Mouse (Mus musculus) kidney, embryonic 15.5 days (tissue): ENCODE measurements around the gene Sdk2. TPM values are rescaled to one million over a fixed set of nuclear protein-coding genes. Genes with fewer than 3 reads are reported as not detected.

Experiments used
- ATAC-seq: fragments of 200-750 bp; cut with Nextera tagmentation; replicated peaks from 2 replicates; pipeline ENCODE4 v1.8.0; 2017; ENCODE audit warnings: moderate TSS enrichment; ENCODE audit not compliant: low FRiP score
- H3K27ac ChIP-seq: fragments of 300-500 bp; sonication (generic); 2 replicates; pipeline ENCODE4 v1.5.1; 2015; ENCODE audit warnings: mild to moderate bottlenecking, inconsistent platforms
- H3K27me3 ChIP-seq: fragments of 300-500 bp; sonication (generic); 2 replicates; pipeline ENCODE4 v1.6.1; 2015; ENCODE audit warnings: inconsistent platforms
- H3K36me3 ChIP-seq: fragments of 300-500 bp; sonication (generic); 2 replicates; pipeline ENCODE4 v1.6.1; 2015; ENCODE audit warnings: inconsistent platforms
- H3K4me1 ChIP-seq: fragments of 300-500 bp; sonication (generic); 2 replicates; pipeline ENCODE4 v1.6.1; 2015; ENCODE audit warnings: inconsistent platforms
- H3K4me2 ChIP-seq: fragments of 300-500 bp; sonication (generic); 2 replicates; pipeline ENCODE4 v1.6.1; 2015; ENCODE audit warnings: moderate library complexity, mild to moderate bottlenecking, inconsistent platforms
- H3K4me3 ChIP-seq: fragments of 300-500 bp; sonication (generic); replicated peaks from 2 replicates; pipeline ENCODE4 v1.5.1; 2015; ENCODE audit warnings: mild to moderate bottlenecking, inconsistent platforms
- H3K9ac ChIP-seq: fragments of 300-500 bp; sonication (generic); 2 replicates; pipeline ENCODE4 v1.6.1; 2015; ENCODE audit warnings: mild to moderate bottlenecking, inconsistent platforms
- H3K9me3 ChIP-seq: fragments of 300-500 bp; sonication (generic); replicated peaks from 2 replicates; pipeline ENCODE4 v1.6.1; 2016; ENCODE audit warnings: inconsistent platforms
- WGBS: fragments of 180-500 bp; shearing (Covaris S2); methylation state at CpG from one replicate; pipeline ENCODE4 v1.1.7; 2015; ENCODE audit warnings: mixed read lengths; 5-methylcytosine and 5-hydroxymethylcytosine counted together
- polyA plus RNA-seq: library from polyadenylated mRNA; unstranded; fragments of >200 nt; fragmentation: Nextera tagmentation; extraction: Ambion mirVana; gene quantifications from 2 replicates; pipeline ENCODE4 v1.2.1, GENCODE M21; 2015

Sdk2 gene
- polyA plus RNA-seq, 1 experiment from 2014 or later = 4.3 TPM

- Histone ChIP-seq H3K27me3 (peaks cover 34% of the 10 kb centered on the region), H3K4me1 (peaks cover 48% of the 10 kb centered on the region), H3K4me3 (no peak overlapping the region), H3K4me2 (peak overlapping the region; percentile 33; the same call in 1 of the 2 replicates), H3K9ac (no peak overlapping the region), H3K36me3 (no peaks in the 10 kb centered on the region), H3K9me3 (no peaks in the 10 kb centered on the region), H3K27ac (peak overlapping the region; percentile 15; the same call in 1 of the 2 replicates)
- 28% methylated on average over 15 of the region's 15 CpGs for WGBS
- no peak for ATAC-seq
Observed at GRCm38 (mm10) chr11:114016108-114016888, 50.5 kb downstream of the Sdk2 start.

- H3K9me3 ChIP-seq = no peaks in the 10 kb centered on the region
- peaks cover 13% of the 10 kb centered on the region; the same call in 1 of the 2 replicates for H3K27me3 ChIP-seq
- no peaks in the 10 kb centered on the region for H3K36me3 ChIP-seq
- no peak for ATAC-seq
- no peak overlapping the region for H3K4me2 ChIP-seq
- 42% methylated on average over 9 of the region's 9 CpGs for WGBS
- H3K4me1 ChIP-seq = peaks cover 29% of the 10 kb centered on the region
- no peak overlapping the region for H3K4me3 ChIP-seq
- no peak overlapping the region for H3K27ac ChIP-seq
- H3K9ac ChIP-seq = no peak overlapping the region
Observed at GRCm38 (mm10) chr11:114011523-114011922, 55.3 kb downstream of the Sdk2 start.

- no peak overlapping the region for H3K9ac ChIP-seq
- H3K27ac ChIP-seq = no peak overlapping the region
- H3K4me2 ChIP-seq = no peak overlapping the region
- ATAC-seq = no peak
- H3K4me3 ChIP-seq = no peak overlapping the region
- H3K4me1 ChIP-seq = no peaks in the 10 kb centered on the region
- H3K27me3 ChIP-seq = no peaks in the 10 kb centered on the region; the same call in 1 of the 2 replicates
- no peaks in the 10 kb centered on the region for H3K36me3 ChIP-seq
- 59% methylated on average over 12 of the region's 12 CpGs for WGBS
- H3K9me3 ChIP-seq = no peaks in the 10 kb centered on the region
Observed at GRCm38 (mm10) chr11:114005879-114006278, 61.0 kb downstream of the Sdk2 start.

- Histone ChIP-seq H3K4me1 (peaks cover 7% of the 10 kb centered on the region; the same call in 1 of the 2 replicates), H3K36me3 (no peaks in the 10 kb centered on the region), H3K4me3 (no peak overlapping the region), H3K9ac (no peak overlapping the region), H3K9me3 (no peaks in the 10 kb centered on the region), H3K27ac (no peak overlapping the region), H3K27me3 (no peaks in the 10 kb centered on the region), H3K4me2 (no peak overlapping the region)
- no peak for ATAC-seq
- 92% methylated on average over 7 of the region's 7 CpGs for WGBS
Observed at GRCm38 (mm10) chr11:114004651-114005050, 62.2 kb downstream of the Sdk2 start.

GRCm38 (mm10) chr11:114003195-114003594 is 63.7 kb downstream of the Sdk2 start:
- WGBS = 73% methylated on average over 3 of the region's 3 CpGs
- peaks cover 7% of the 10 kb centered on the region; the same call in 1 of the 2 replicates for H3K4me1 ChIP-seq
- no peak overlapping the region for H3K27ac ChIP-seq
- no peak overlapping the region for H3K9ac ChIP-seq
- H3K27me3 ChIP-seq = no peaks in the 10 kb centered on the region
- no peak overlapping the region for H3K4me2 ChIP-seq
- H3K36me3 ChIP-seq = no peaks in the 10 kb centered on the region
- no peaks in the 10 kb centered on the region for H3K9me3 ChIP-seq
- no peak for ATAC-seq
- no peak overlapping the region for H3K4me3 ChIP-seq

- Histone ChIP-seq H3K36me3 (no peaks in the 10 kb centered on the region), H3K27me3 (no peaks in the 10 kb centered on the region), H3K9ac (no peak overlapping the region), H3K27ac (no peak overlapping the region), H3K4me1 (peaks cover 7% of the 10 kb centered on the region; the same call in 1 of the 2 replicates), H3K4me2 (no peak overlapping the region), H3K4me3 (no peak overlapping the region), H3K9me3 (no peaks in the 10 kb centered on the region)
- ATAC-seq = peak; percentile 25
- WGBS = 25% methylated on average over 6 of the region's 6 CpGs
Observed at GRCm38 (mm10) chr11:114000051-114000450, 66.8 kb downstream of the Sdk2 start.

- Histone ChIP-seq H3K27me3 (no peaks in the 10 kb centered on the region), H3K4me3 (no peak overlapping the region), H3K9me3 (no peaks in the 10 kb centered on the region), H3K27ac (no peak overlapping the region), H3K4me1 (peaks cover 7% of the 10 kb centered on the region; the same call in 1 of the 2 replicates), H3K4me2 (no peak overlapping the region), H3K9ac (no peak overlapping the region), H3K36me3 (no peaks in the 10 kb centered on the region)
- 64% methylated on average over 3 of the region's 3 CpGs for WGBS
- no peak for ATAC-seq
Observed at GRCm38 (mm10) chr11:113998702-113999101, 68.1 kb downstream of the Sdk2 start.

GRCm38 (mm10) chr11:113993921-113994320 is 72.9 kb downstream of the Sdk2 start:
- no peak overlapping the region for H3K9ac ChIP-seq
- H3K4me2 ChIP-seq = no peak overlapping the region
- H3K4me3 ChIP-seq = no peak overlapping the region
- H3K27me3 ChIP-seq = no peaks in the 10 kb centered on the region
- peaks cover 14% of the 10 kb centered on the region; the same call in 1 of the 2 replicates for H3K4me1 ChIP-seq
- H3K36me3 ChIP-seq = no peaks in the 10 kb centered on the region
- H3K9me3 ChIP-seq = no peaks in the 10 kb centered on the region
- ATAC-seq = no peak
- WGBS = 91% methylated on average over 6 of the region's 6 CpGs
- H3K27ac ChIP-seq = no peak overlapping the region

GRCm38 (mm10) chr11:113992894-113993293 is 74.0 kb downstream of the Sdk2 start:
- no peak for ATAC-seq
- Histone ChIP-seq H3K4me2 (no peak overlapping the region), H3K27me3 (no peaks in the 10 kb centered on the region), H3K4me1 (peaks cover 14% of the 10 kb centered on the region; the same call in 1 of the 2 replicates), H3K9ac (no peak overlapping the region), H3K4me3 (no peak overlapping the region), H3K27ac (no peak overlapping the region), H3K36me3 (no peaks in the 10 kb centered on the region), H3K9me3 (no peaks in the 10 kb centered on the region)
- WGBS = 80% methylated on average over 10 of the region's 10 CpGs

GRCm38 (mm10) chr11:113991886-113992285 is 75.0 kb downstream of the Sdk2 start:
- WGBS = 79% methylated on average over 8 of the region's 8 CpGs
- H3K4me2 ChIP-seq = no peak overlapping the region
- no peak for ATAC-seq

GRCm38 (mm10) chr11:113990466-113990865 is 76.4 kb downstream of the Sdk2 start:
- H3K4me2 ChIP-seq = peak overlapping the region; percentile 41
- H3K27ac ChIP-seq = no peak overlapping the region
- 5% methylated on average over 6 of the region's 6 CpGs for WGBS
- peak overlapping the region; percentile 26; the same call in 1 of the 2 replicates for H3K4me3 ChIP-seq
- peak; percentile 73 for ATAC-seq
- H3K9me3 ChIP-seq = no peaks in the 10 kb centered on the region
- H3K9ac ChIP-seq = no peak overlapping the region
- no peaks in the 10 kb centered on the region for H3K36me3 ChIP-seq
- H3K27me3 ChIP-seq = no peaks in the 10 kb centered on the region
- peaks cover 25% of the 10 kb centered on the region for H3K4me1 ChIP-seq

More at GRCm38 (mm10) chr11:113991886-113992285, 75.0 kb downstream of the Sdk2 start:
- no peaks in the 10 kb centered on the region for H3K9me3 ChIP-seq
- peaks cover 14% of the 10 kb centered on the region; the same call in 1 of the 2 replicates for H3K4me1 ChIP-seq
- no peak overlapping the region for H3K9ac ChIP-seq
- H3K36me3 ChIP-seq = no peaks in the 10 kb centered on the region
- no peaks in the 10 kb centered on the region for H3K27me3 ChIP-seq
- no peak overlapping the region for H3K4me3 ChIP-seq
- H3K27ac ChIP-seq = no peak overlapping the region

GRCm38 (mm10) chr11:113990065-113990464 is 76.8 kb downstream of the Sdk2 start:
- Histone ChIP-seq H3K4me2 (peak overlapping the region; percentile 41), H3K4me1 (peaks cover 27% of the 10 kb centered on the region), H3K9me3 (no peaks in the 10 kb centered on the region), H3K4me3 (peak overlapping the region; percentile 26; the same call in 1 of the 2 replicates), H3K36me3 (no peaks in the 10 kb centered on the region), H3K9ac (no peak overlapping the region), H3K27me3 (no peaks in the 10 kb centered on the region), H3K27ac (no peak overlapping the region)
- ATAC-seq = no peak
- 45% methylated on average over 4 of the region's 4 CpGs for WGBS
